Mouse (Mus musculus) adrenal gland, postnatal 36 days (tissue): ENCODE data around the gene S1pr1. TPM values are rescaled to one million over a fixed set of nuclear protein-coding genes. Genes with fewer than 3 reads are reported as not detected.

Experiments used
- DNase-seq, 2 experiments: peaks; one replicate each; pipeline ENCODE4 v3.0.0; 2021; ENCODE audit warnings: mixed read lengths in 1 of 2
- total RNA-seq, 2 experiments: library from RNA; stranded (reverse); gene quantifications; 2 replicates each; pipeline ENCODE4 v1.2.3; 2021

The S1pr1 gene
- total RNA-seq, 2 experiments from 2014 or later = 17.1 to 31.2 TPM

GRCm38 (mm10) chr3:115711924-115712807 lies 2.7 kb downstream of the S1pr1 start:
- no peak for DNase-seq

- peak in 1 of 2 experiments; percentile 31 for DNase-seq
Measured at GRCm38 (mm10) chr3:115711393-115711792, 3.5 kb downstream of the S1pr1 start.

GRCm38 (mm10) chr3:115710051-115710450 lies 4.8 kb downstream of the S1pr1 start:
- no peak for DNase-seq

- DNase-seq = peak; percentile 24 to 49
Measured at GRCm38 (mm10) chr3:115709118-115709574, 5.7 kb downstream of the S1pr1 start.

GRCm38 (mm10) chr3:115706736-115707135 lies 8.1 kb downstream of the S1pr1 start:
- DNase-seq = no peak

GRCm38 (mm10) chr3:115704254-115704908 lies 10.5 kb downstream of the S1pr1 start:
- no peak for DNase-seq

GRCm38 (mm10) chr3:115703720-115704119 lies 11.2 kb downstream of the S1pr1 start:
- no peak for DNase-seq

- no peak for DNase-seq
Measured at GRCm38 (mm10) chr3:115702089-115702488, 12.8 kb downstream of the S1pr1 start.

- DNase-seq = no peak
Measured at GRCm38 (mm10) chr3:115695194-115695891, 19.5 kb downstream of the S1pr1 start.

- DNase-seq = no peak
Measured at GRCm38 (mm10) chr3:115694168-115694567, 20.7 kb downstream of the S1pr1 start.

- DNase-seq = no peak
Measured at GRCm38 (mm10) chr3:115693390-115693789, 21.5 kb downstream of the S1pr1 start.

GRCm38 (mm10) chr3:115692857-115693256 lies 22.0 kb downstream of the S1pr1 start:
- no peak for DNase-seq

GRCm38 (mm10) chr3:115692384-115692783 lies 22.5 kb downstream of the S1pr1 start:
- no peak for DNase-seq

- DNase-seq = no peak
Measured at GRCm38 (mm10) chr3:115689920-115690319, 25.0 kb downstream of the S1pr1 start.

- DNase-seq = peak in 1 of 2 experiments; percentile 47
Measured at GRCm38 (mm10) chr3:115689352-115689751, 25.5 kb downstream of the S1pr1 start.

- no peak for DNase-seq
Measured at GRCm38 (mm10) chr3:115687821-115688220, 27.1 kb downstream of the S1pr1 start.

GRCm38 (mm10) chr3:115682328-115683088 lies 32.4 kb downstream of the S1pr1 start:
- DNase-seq = peak in 1 of 2 experiments; percentile 32

- no peak for DNase-seq
Measured at GRCm38 (mm10) chr3:115681184-115681583, 33.7 kb downstream of the S1pr1 start.

- DNase-seq = no peak
Measured at GRCm38 (mm10) chr3:115679022-115679421, 35.9 kb downstream of the S1pr1 start.

- no peak for DNase-seq
Measured at GRCm38 (mm10) chr3:115675546-115676535, 39.0 kb downstream of the S1pr1 start.
